Mouse (Mus musculus) liver, postnatal 0 days (tissue): Measurements from ENCODE around the gene Spaca9.

Source experiments
- CTCF ChIP-seq: sonication (generic); IDR thresholded peaks from 2 replicates; pipeline ENCODE4 v1.5.1; 2016; ENCODE audit warnings: antibody characterized with exemption, low read depth
- EP300 ChIP-seq: IDR thresholded peaks from 2 replicates; pipeline ENCODE4 v1.6.1; 2016; ENCODE audit warnings: antibody characterized with exemption, low read depth, mild to moderate bottlenecking

DNA sequence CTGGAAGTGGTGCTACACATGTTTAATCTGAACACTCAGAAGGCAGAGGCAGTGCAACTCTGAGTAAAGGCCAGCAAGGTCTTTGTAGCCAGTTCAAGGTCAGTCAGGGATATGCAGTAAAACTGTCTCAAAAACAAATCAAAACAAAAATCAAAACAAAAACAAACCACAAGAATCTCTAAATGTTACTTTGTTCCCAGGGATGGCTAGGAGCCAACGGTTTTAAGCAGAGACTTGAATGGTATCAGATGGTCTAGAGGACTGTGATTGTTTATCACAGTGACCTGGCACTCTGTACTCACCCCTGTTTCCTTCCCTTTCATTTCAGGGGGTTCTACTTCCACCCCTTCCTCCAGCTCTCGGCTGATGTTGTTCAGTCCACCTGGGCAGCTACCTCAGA, 28.1 kb downstream of the Spaca9 start:
- no peak for TF ChIP-seq CTCF
- TF ChIP-seq EP300, result no peak
